Mouse (Mus musculus) neutrophil, adult 65 days (primary cell): ENCODE data around the gene Tomm6. TPM values are rescaled to one million over a fixed set of nuclear protein-coding genes. Genes with fewer than 3 reads are reported as not detected.

ENCODE experiments used
- total RNA-seq: library from RNA; stranded (reverse); gene quantifications from 2 replicates; pipeline ENCODE4 v1.2.4, GENCODE M21; 2023

Gene Tomm6
- total RNA-seq: 136 and 149 TPM in 2 replicates

GRCm38 (mm10) chr17:47688344-47688607 is at the start of gene Tomm6:
Gene Tomm6 (minus strand): TSS chr17:47688386.

GRCm38 (mm10) chr17:47736856-47737255 is 48.7 kb upstream of the Tomm6 start, which contains the start of gene Tfeb:
Gene Tfeb (plus strand): TSS chr17:47737030.

DNA sequence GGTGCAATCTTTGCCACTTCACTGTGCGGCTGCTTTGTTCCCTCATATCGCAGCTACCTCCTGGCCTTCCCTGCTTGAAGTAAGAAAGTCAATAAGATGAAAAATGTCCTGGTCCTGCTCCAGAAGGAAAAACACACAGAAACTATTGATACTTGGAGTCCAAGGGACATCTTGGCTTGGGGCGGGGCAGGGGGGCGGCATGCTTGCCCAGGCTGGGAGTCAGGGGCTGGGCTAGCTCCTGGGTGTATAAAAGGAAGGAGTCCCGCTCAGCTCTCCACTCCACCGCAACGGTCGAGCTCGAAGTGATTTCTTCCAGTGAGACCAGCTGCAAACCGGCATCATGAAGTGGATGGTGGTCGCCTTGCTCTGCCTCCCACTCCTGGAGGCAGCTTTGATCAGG is 38.4 kb upstream of the Tomm6 start, which contains the start of gene Pgc:
Gene Pgc (plus strand): TSS at position 277 of the 400 bp plus-strand sequence.

DNA sequence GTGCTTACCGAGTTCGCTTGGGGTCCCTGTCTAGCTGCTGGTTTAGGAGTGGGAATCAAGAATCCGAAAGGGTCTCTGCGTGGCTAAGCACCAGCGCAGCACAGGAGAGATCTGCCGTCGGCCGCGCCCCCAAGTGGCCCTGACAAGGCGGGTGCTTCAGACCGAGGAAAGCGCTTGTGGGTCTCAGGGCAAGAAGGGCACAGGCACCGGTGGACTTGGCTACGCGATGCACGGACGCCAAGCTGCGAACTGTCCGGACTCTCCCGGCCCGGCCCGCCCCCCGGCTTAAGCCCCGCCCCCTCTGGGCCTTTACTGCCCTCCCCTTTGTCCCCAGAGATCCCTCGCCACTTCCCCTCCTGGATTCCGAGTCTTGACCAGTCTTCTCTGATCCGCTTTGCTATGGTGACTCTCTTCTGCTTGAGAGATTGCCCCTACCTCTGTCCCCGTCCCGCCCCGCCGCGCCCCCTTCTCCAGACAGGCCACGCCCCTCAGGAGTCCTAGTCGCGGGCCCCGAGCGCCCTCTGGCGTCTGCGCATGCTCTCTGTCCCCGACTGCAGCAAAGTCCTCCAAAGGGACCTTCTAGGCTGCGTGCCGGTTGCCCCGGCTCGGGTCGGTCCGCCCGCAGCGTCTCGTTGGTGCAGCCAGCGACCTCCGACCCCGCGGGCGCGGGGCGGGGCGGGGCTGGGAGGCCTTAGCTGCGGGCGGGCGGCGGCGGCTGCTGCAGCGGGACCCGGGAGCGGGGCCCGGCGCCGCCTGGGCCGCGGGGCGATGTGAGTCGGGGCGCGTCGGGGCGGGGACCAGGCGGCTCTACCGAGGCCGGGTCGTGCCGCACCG is 6.5 kb upstream of the Tomm6 start, which contains the start of gene Prickle4:
Gene Prickle4 (minus strand): TSS at position 234 of the 834 bp plus-strand sequence.

GRCm38 (mm10) chr17:47694442-47694502 is 6.1 kb upstream of the Tomm6 start, which contains the start of gene Gm21981:
Gene Gm21981 (minus strand): TSS chr17:47694455.

DNA sequence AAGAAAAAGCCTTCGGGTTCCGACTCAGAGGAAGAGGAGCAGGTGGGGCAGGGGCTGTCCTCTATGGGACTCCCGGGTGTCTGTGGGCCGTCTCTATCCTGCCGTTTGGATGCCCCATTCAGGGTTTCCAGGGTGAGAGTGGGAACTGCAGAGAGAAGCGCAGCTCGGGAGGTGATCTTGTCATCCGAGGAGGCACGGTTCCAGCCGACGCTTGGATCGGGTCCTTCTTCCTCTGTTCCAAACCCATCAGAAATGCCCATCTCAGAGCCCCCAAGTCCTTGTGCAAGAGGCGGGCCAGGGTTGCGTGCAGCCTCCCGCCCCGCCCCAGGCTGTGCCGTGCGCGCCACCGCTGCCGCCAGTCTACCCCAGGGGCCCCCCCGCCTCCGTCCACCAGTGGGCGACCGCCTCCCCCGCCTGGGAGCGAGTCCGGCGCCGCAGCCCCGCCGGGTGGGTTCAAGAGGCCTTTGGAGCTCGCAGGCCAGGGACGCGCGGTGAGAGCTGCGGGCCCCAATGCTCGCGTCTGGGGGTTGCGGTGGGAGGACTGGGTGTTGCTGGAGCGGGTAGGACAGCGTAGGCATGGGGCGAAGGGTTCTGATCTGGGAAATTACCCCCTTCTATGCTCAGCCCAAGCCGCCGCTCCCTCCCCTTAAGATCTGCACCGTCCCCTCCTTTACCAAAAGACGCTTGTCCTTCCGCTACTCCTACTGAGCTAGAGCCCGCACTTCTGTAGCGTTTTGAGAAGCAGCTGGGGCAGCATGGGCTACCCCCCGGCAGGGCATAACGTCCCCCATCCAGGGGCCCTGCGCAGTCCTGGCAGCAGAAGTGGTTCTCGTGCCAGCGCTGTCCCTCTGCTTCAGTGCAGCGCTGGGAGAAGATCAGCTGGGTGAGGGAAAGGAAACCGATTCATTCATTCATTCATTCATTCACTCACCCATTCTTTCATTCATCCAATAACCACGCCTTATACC is 706 bp upstream of the Tomm6 start, which contains the start of gene Frs3:
Gene Frs3 (plus strand): TSS at position 423 of the 968 bp plus-strand sequence.

Other genes with a start within 250 kb of the Tomm6 start
- gene Taf8, start 186.1 kb downstream of the Tomm6 start, total RNA-seq: 38.8 and 61.1 TPM in 2 replicates
- 431 and 513 TPM in 2 replicates for gene Ccnd3, start 183.3 kb downstream of the Tomm6 start, total RNA-seq
- 7.3 and 8.3 TPM in 2 replicates for gene Bysl, start 76.9 kb downstream of the Tomm6 start, total RNA-seq
- gene Med20, start 76.8 kb downstream of the Tomm6 start, total RNA-seq: 70.7 and 108 TPM in 2 replicates
- 13.1 and 28.9 TPM in 2 replicates for gene Gm20517, start 76.8 kb downstream of the Tomm6 start, total RNA-seq
- 8.6 and 19.5 TPM in 2 replicates for gene Usp49, start 57.7 kb downstream of the Tomm6 start, total RNA-seq
- gene Frs3, start 644 bp upstream of the Tomm6 start, total RNA-seq: 0.79 TPM in 1 of 2 replicates, not detected in the other
- gene Gm21981, start 6.1 kb upstream of the Tomm6 start, total RNA-seq: 0.41 TPM in 1 of 2 replicates, not detected in the other
- not detected in 2 replicates for gene Prickle4, start 6.3 kb upstream of the Tomm6 start, total RNA-seq
- gene Pgc, start 38.5 kb upstream of the Tomm6 start, total RNA-seq: not detected in 2 replicates
- gene Tfeb, start 48.6 kb upstream of the Tomm6 start, total RNA-seq: 87.1 and 123 TPM in 2 replicates
- gene Mdfi, start 146.3 kb upstream of the Tomm6 start, total RNA-seq: not detected in 2 replicates
- gene Foxp4, start 236.3 kb upstream of the Tomm6 start, total RNA-seq: 7.4 and 11.3 TPM in 2 replicates